Mouse (Mus musculus): Measurements from ENCODE around the gene Enkd1. TPM values are rescaled to one million over a fixed set of nuclear protein-coding genes. Genes with fewer than 3 reads are reported as not detected.

The Enkd1 gene
- polyA plus RNA-seq, 1 experiment from 2014 or later: 17.9 TPM

- H3K36me3 ChIP-seq (ENCODE audit: control insufficient read depth, insufficient read depth, low read length): peaks cover 7% of the 10 kb centered on the region; the same call in 1 of the 2 replicates
- H3K9ac ChIP-seq (ENCODE audit: low read depth, low read length): no peak overlapping the region
- no peak overlapping the region for H3K4me3 ChIP-seq (ENCODE audit: low read length)
- 90% methylated on average over 6 of the region's 6 CpGs for WGBS
- peaks cover 31% of the 10 kb centered on the region for H3K4me1 ChIP-seq (ENCODE audit: control insufficient read depth, insufficient read depth, low read depth, low read length)
- H3K27me3 ChIP-seq (replicated peaks; ENCODE audit: control insufficient read depth, insufficient read depth, low read length): no peaks in the 10 kb centered on the region
- no peak overlapping the region for H3K27ac ChIP-seq (ENCODE audit: low read depth, low read length)
- no peaks in the 10 kb centered on the region for H3K9me3 ChIP-seq (ENCODE audit: control insufficient read depth, low read length)
- H3K4me2 ChIP-seq (ENCODE audit: low read length): no peak overlapping the region
- no peak for ATAC-seq
Measured at GRCm38 (mm10) chr8:105704955-105705354, 3.1 kb downstream of the Enkd1 start.

GRCm38 (mm10) chr8:105704146-105704812 lies 3.7 kb downstream of the Enkd1 start:
- Histone ChIP-seq H3K4me1 (ENCODE audit: control insufficient read depth, insufficient read depth, low read depth, low read length) (peaks cover 37% of the 10 kb centered on the region), H3K36me3 (ENCODE audit: control insufficient read depth, insufficient read depth, low read length) (peaks cover 9% of the 10 kb centered on the region), H3K9ac (ENCODE audit: low read depth, low read length) (no peak overlapping the region), H3K4me3 (ENCODE audit: low read length) (no peak overlapping the region), H3K4me2 (ENCODE audit: low read length) (no peak overlapping the region), H3K27ac (ENCODE audit: low read depth, low read length) (no peak overlapping the region), H3K27me3 (replicated peaks; ENCODE audit: control insufficient read depth, insufficient read depth, low read length) (no peaks in the 10 kb centered on the region), H3K9me3 (ENCODE audit: control insufficient read depth, low read length) (no peaks in the 10 kb centered on the region)
- no peak for ATAC-seq
- WGBS: 88% methylated on average over 34 of the region's 34 CpGs

- Histone ChIP-seq H3K27ac (ENCODE audit: low read depth, low read length) (no peak overlapping the region), H3K4me1 (ENCODE audit: control insufficient read depth, insufficient read depth, low read depth, low read length) (peaks cover 35% of the 10 kb centered on the region), H3K9ac (ENCODE audit: low read depth, low read length) (no peak overlapping the region), H3K9me3 (ENCODE audit: control insufficient read depth, low read length) (no peaks in the 10 kb centered on the region), H3K27me3 (replicated peaks; ENCODE audit: control insufficient read depth, insufficient read depth, low read length) (no peaks in the 10 kb centered on the region), H3K4me2 (ENCODE audit: low read length) (peak overlapping the region; percentile 98; the same call in 1 of the 2 replicates), H3K36me3 (ENCODE audit: control insufficient read depth, insufficient read depth, low read length) (peaks cover 20% of the 10 kb centered on the region), H3K4me3 (ENCODE audit: low read length) (no peak overlapping the region)
- ATAC-seq: no peak
- WGBS: 94% methylated on average over 24 of the region's 24 CpGs
Measured at GRCm38 (mm10) chr8:105702731-105703415, 5.1 kb downstream of the Enkd1 start.

GRCm38 (mm10) chr8:105702001-105702401 lies 6.0 kb downstream of the Enkd1 start:
- Histone ChIP-seq H3K4me2 (ENCODE audit: low read length) (peak overlapping the region; percentile 98), H3K4me1 (ENCODE audit: control insufficient read depth, insufficient read depth, low read depth, low read length) (peaks cover 28% of the 10 kb centered on the region), H3K9ac (ENCODE audit: low read depth, low read length) (peak overlapping the region; percentile 80), H3K27ac (ENCODE audit: low read depth, low read length) (peak overlapping the region; percentile 95), H3K9me3 (ENCODE audit: control insufficient read depth, low read length) (no peaks in the 10 kb centered on the region), H3K36me3 (ENCODE audit: control insufficient read depth, insufficient read depth, low read length) (peaks cover 27% of the 10 kb centered on the region), H3K27me3 (replicated peaks; ENCODE audit: control insufficient read depth, insufficient read depth, low read length) (no peaks in the 10 kb centered on the region), H3K4me3 (ENCODE audit: low read length) (peak overlapping the region; percentile 82)
- 32% methylated on average over 18 of the region's 18 CpGs for WGBS
- peak; percentile 10 for ATAC-seq

- Histone ChIP-seq H3K9me3 (ENCODE audit: control insufficient read depth, low read length) (no peaks in the 10 kb centered on the region), H3K4me3 (ENCODE audit: low read length) (peak within 1 kb of the TSS; percentile 82), H3K36me3 (ENCODE audit: control insufficient read depth, insufficient read depth, low read length) (peaks cover 30% of the 10 kb centered on the region), H3K4me2 (ENCODE audit: low read length) (peak within 1 kb of the TSS; percentile 98), H3K27ac (ENCODE audit: low read depth, low read length) (peak within 1 kb of the TSS; percentile 95), H3K9ac (ENCODE audit: low read depth, low read length) (peak within 1 kb of the TSS; percentile 80), H3K27me3 (replicated peaks; ENCODE audit: control insufficient read depth, insufficient read depth, low read length) (no peaks in the 10 kb centered on the region), H3K4me1 (ENCODE audit: control insufficient read depth, insufficient read depth, low read depth, low read length) (peaks cover 22% of the 10 kb centered on the region)
- under 1% methylated on average over 59 of the region's 60 CpGs for WGBS
- ATAC-seq: peak; percentile 71
Measured at GRCm38 (mm10) chr8:105700966-105701824, 6.8 kb downstream of the Enkd1 start, which contains the start of the genes Acd and Pard6a. TSS of gene Acd (minus strand) at chr8:105701102. TSS of gene Pard6a (plus strand) at chr8:105701148.

GRCm38 (mm10) chr8:105700566-105700965 lies 7.4 kb downstream of the Enkd1 start:
- Histone ChIP-seq H3K36me3 (ENCODE audit: control insufficient read depth, insufficient read depth, low read length) (peaks cover 32% of the 10 kb centered on the region), H3K9ac (ENCODE audit: low read depth, low read length) (peak overlapping the region; percentile 80), H3K4me2 (ENCODE audit: low read length) (peak overlapping the region; percentile 98), H3K4me3 (ENCODE audit: low read length) (peak overlapping the region; percentile 82), H3K27me3 (replicated peaks; ENCODE audit: control insufficient read depth, insufficient read depth, low read length) (no peaks in the 10 kb centered on the region), H3K9me3 (ENCODE audit: control insufficient read depth, low read length) (no peaks in the 10 kb centered on the region), H3K27ac (ENCODE audit: low read depth, low read length) (peak overlapping the region; percentile 95), H3K4me1 (ENCODE audit: control insufficient read depth, insufficient read depth, low read depth, low read length) (peaks cover 24% of the 10 kb centered on the region)
- peak; percentile 60 for ATAC-seq
- WGBS: under 1% methylated on average over 21 of the region's 21 CpGs

- no peak for ATAC-seq
- Histone ChIP-seq H3K36me3 (ENCODE audit: control insufficient read depth, insufficient read depth, low read length) (peaks cover 33% of the 10 kb centered on the region), H3K4me3 (ENCODE audit: low read length) (peak overlapping the region; percentile 82), H3K9me3 (ENCODE audit: control insufficient read depth, low read length) (no peaks in the 10 kb centered on the region), H3K4me1 (ENCODE audit: control insufficient read depth, insufficient read depth, low read depth, low read length) (peaks cover 30% of the 10 kb centered on the region), H3K27ac (ENCODE audit: low read depth, low read length) (no peak overlapping the region; the same call in 1 of the 2 replicates), H3K27me3 (replicated peaks; ENCODE audit: control insufficient read depth, insufficient read depth, low read length) (no peaks in the 10 kb centered on the region), H3K4me2 (ENCODE audit: low read length) (peak overlapping the region; percentile 98), H3K9ac (ENCODE audit: low read depth, low read length) (peak overlapping the region; percentile 80)
- 85% methylated on average over 11 of the region's 11 CpGs for WGBS
Measured at GRCm38 (mm10) chr8:105699488-105700215, 8.4 kb downstream of the Enkd1 start.

GRCm38 (mm10) chr8:105698734-105699133 lies 9.3 kb downstream of the Enkd1 start:
- 83% methylated on average over 5 of the region's 5 CpGs for WGBS
- H3K36me3 ChIP-seq (ENCODE audit: control insufficient read depth, insufficient read depth, low read length): peaks cover 28% of the 10 kb centered on the region
- H3K9me3 ChIP-seq (ENCODE audit: control insufficient read depth, low read length): no peaks in the 10 kb centered on the region

More at GRCm38 (mm10) chr8:105698734-105699133, 9.3 kb downstream of the Enkd1 start:
- Histone ChIP-seq H3K27me3 (replicated peaks; ENCODE audit: control insufficient read depth, insufficient read depth, low read length) (no peaks in the 10 kb centered on the region), H3K4me3 (ENCODE audit: low read length) (no peak overlapping the region), H3K27ac (ENCODE audit: low read depth, low read length) (no peak overlapping the region), H3K4me1 (ENCODE audit: control insufficient read depth, insufficient read depth, low read depth, low read length) (peaks cover 30% of the 10 kb centered on the region), H3K4me2 (ENCODE audit: low read length) (no peak overlapping the region), H3K9ac (ENCODE audit: low read depth, low read length) (no peak overlapping the region)
- ATAC-seq: no peak
